Mouse (Mus musculus) cerebellum, adult 2 months (tissue): Measurements from ENCODE around the gene Ank3.

ENCODE experiments used
- CTCF ChIP-seq: fragments of 200-500 bp; IDR thresholded peaks from 2 replicates; pipeline ENCODE4 v1.5.1; 2011; ENCODE audit warnings: low read depth, mild to moderate bottlenecking, control low read depth, low read length, moderate library complexity, borderline replicate concordance; ENCODE audit not compliant: insufficient read depth
- POLR2A ChIP-seq: fragments of 200-500 bp; IDR thresholded peaks from 2 replicates; pipeline ENCODE4 v1.6.1; 2011; ENCODE audit warnings: low read length, control low read depth, borderline replicate concordance; ENCODE audit not compliant: insufficient read depth

DNA sequence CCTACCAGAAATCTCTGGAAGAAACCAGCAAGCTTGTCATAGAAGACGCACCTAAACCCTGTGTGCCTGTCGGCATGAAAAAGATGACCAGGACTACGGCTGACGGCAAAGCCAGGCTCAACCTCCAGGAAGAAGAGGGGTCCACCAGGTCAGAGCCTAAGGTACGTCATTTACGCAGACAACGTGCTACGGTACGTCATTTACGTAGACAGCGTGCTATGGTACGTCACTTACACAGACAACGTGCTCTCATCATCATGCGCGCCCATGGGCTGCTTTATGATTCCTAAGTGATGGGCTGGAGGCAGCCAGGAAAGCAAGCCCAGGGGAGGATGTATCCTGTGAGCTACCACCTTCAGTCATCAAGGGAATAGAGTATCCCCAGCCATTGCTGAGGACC, 606.3 kb downstream of the Ank3 start:
- TF ChIP-seq CTCF, result no peak
- no peak for TF ChIP-seq POLR2A
